Mouse (Mus musculus) lung, adult 2 months (tissue): ENCODE measurements around the gene Pde4d. TPM values are rescaled to one million over a fixed set of nuclear protein-coding genes. Genes with fewer than 3 reads are reported as not detected.
A peak's percentile ranks its signal among the peaks of the same experiment; 100 is the strongest.

Experiments used
- DNase-seq: peaks from one replicate; pipeline ENCODE4 v3.0.0; 2022
- H3K4me1 ChIP-seq: fragments of 200-500 bp; 2 replicates; pipeline ENCODE4 v1.6.1; 2011; ENCODE audit warnings: low read length; ENCODE audit not compliant: control insufficient read depth, insufficient read depth
- H3K4me3 ChIP-seq: fragments of 200-500 bp; replicated peaks from 2 replicates; pipeline ENCODE3; 2011; ENCODE audit warnings: low read depth, mild to moderate bottlenecking, control low read depth, low read length; ENCODE audit errors: extremely low read depth
- CTCF ChIP-seq: fragments of 200-500 bp; IDR thresholded peaks from 2 replicates; pipeline ENCODE4 v1.5.1; 2011; ENCODE audit warnings: mild to moderate bottlenecking, low read length, control low read depth; ENCODE audit not compliant: insufficient read depth
- POLR2A ChIP-seq: fragments of 200-500 bp; IDR thresholded peaks from 2 replicates; pipeline ENCODE4 v1.6.1; 2011; ENCODE audit warnings: low read depth, mild to moderate bottlenecking, control low read depth, low read length, borderline replicate concordance; ENCODE audit errors: extremely low read depth
- WGBS: fragments of 180-500 bp; shearing (Covaris S2); methylation state at CpG from one replicate; pipeline ENCODE4 v1.1.7; 2018; 5-methylcytosine and 5-hydroxymethylcytosine counted together
- polyA plus RNA-seq: library from polyadenylated mRNA; depleted of rRNA; stranded (reverse); fragments of >200 nt; gene quantifications from 2 replicates; pipeline ENCODE4 v1.2.3, GENCODE M21; 2012; rRNA removed

Gene Pde4d
- polyA plus RNA-seq, result 12.0 and 20.0 TPM in 2 replicates

- WGBS, result 27% methylated on average over 10 of the region's 10 CpGs
- peak; percentile 8 for DNase-seq
- no peak for TF ChIP-seq POLR2A
- TF ChIP-seq CTCF, result no peak
- H3K4me3 ChIP-seq, result no peak within 1 kb of the TSS
- no peaks in the 10 kb centered on the region for H3K4me1 ChIP-seq
Observed at GRCm38 (mm10) chr13:108449116-108450097, at the start of gene Pde4d. Pde4d (plus strand) TSS chr13:108449948.

DNA sequence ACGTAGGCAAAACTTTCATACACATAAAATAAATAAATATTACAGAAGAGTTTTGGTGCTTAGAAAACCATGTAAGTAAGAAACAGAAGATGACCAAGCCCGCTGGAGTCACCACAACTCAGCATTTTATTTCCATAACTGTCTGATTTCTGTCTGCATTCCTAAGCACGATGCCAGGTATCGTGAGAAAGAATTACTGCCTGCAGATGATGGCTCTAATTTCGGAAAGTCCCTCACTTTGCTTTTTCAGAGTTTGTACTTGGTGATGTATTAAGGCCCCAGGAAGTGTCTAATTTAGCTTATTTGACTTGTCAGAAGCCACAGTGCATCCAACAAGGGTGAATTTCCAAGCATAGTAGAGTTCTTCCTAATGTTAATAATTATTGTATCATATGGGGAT, 46.6 kb upstream of the Pde4d start:
- Histone ChIP-seq H3K4me1 (no peaks in the 10 kb centered on the region), H3K4me3 (no peak overlapping the region)
- DNase-seq, result no peak
- TF ChIP-seq CTCF (no peak), POLR2A (no peak)
- WGBS, result 89% methylated on average over 5 of the region's 5 CpGs

GRCm38 (mm10) chr13:108404372-108404771, 45.4 kb upstream of the Pde4d start:
- 75% methylated on average over 4 of the region's 4 CpGs for WGBS
- DNase-seq, result no peak
- no peak overlapping the region for H3K4me3 ChIP-seq
- H3K4me1 ChIP-seq, result no peaks in the 10 kb centered on the region
- TF ChIP-seq CTCF (no peak), POLR2A (no peak)

- TF ChIP-seq CTCF (no peak), POLR2A (no peak)
- 82% methylated on average over 2 of the region's 2 CpGs for WGBS
- Histone ChIP-seq H3K4me1 (no peaks in the 10 kb centered on the region), H3K4me3 (no peak overlapping the region)
- DNase-seq, result no peak
Observed at GRCm38 (mm10) chr13:108415464-108415863, 34.3 kb upstream of the Pde4d start.

GRCm38 (mm10) chr13:108418741-108419507, 30.8 kb upstream of the Pde4d start:
- WGBS, result 92% methylated on average over 1 of the region's 1 CpGs
- TF ChIP-seq POLR2A, result no peak
- no peak for TF ChIP-seq CTCF

DNA sequence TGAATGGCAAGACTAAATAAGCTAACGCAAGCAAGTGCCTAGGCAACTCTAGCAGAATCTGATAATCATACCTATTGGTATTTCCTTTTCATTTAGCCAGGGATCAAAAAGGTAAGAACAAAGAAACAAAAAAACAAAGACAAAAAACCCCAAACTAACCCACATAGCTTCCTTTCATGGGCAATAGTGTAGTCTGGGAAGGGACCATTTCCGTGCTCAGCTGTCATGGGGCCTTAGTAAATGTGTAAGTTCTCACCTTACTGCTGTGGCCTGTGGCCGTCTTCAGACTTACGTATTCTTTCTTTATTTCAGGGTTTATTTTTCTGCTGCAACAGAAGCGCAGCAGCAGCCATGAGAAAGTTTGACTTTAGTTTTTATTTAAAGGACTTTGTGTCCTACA, 23.4 kb upstream of the Pde4d start:
- H3K4me1 ChIP-seq, result no peaks in the 10 kb centered on the region
- TF ChIP-seq POLR2A (no peak), CTCF (no peak)
- no peak overlapping the region for H3K4me3 ChIP-seq
- DNase-seq, result no peak
- WGBS, result 74% methylated on average over 5 of the region's 5 CpGs

More at GRCm38 (mm10) chr13:108418741-108419507, 30.8 kb upstream of the Pde4d start:
- DNase-seq, result no peak
- no peaks in the 10 kb centered on the region for H3K4me1 ChIP-seq
- no peak overlapping the region for H3K4me3 ChIP-seq

DNA sequence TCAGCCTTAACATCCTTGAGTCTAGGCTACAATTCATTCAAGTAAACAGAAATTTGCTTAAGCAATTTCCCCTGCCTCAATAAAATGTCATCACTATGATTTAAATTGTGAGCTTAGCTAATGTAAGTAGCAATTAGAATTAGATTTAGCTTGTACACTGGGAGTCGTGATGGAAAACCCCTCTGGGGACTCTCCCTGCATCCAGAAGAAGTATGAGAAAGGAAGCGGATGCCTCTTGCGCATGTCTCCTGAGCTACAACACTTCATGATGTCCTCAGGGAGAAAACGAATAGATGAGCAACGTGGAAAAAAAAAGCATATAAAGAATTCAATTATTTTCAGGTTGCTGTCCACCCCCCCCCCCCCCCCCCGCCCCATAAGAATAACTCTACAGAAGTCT, 20.9 kb upstream of the Pde4d start:
- DNase-seq, result no peak
- 84% methylated on average over 6 of the region's 6 CpGs for WGBS
- Histone ChIP-seq H3K4me1 (no peaks in the 10 kb centered on the region), H3K4me3 (no peak overlapping the region)
- TF ChIP-seq CTCF (no peak), POLR2A (no peak)

DNA sequence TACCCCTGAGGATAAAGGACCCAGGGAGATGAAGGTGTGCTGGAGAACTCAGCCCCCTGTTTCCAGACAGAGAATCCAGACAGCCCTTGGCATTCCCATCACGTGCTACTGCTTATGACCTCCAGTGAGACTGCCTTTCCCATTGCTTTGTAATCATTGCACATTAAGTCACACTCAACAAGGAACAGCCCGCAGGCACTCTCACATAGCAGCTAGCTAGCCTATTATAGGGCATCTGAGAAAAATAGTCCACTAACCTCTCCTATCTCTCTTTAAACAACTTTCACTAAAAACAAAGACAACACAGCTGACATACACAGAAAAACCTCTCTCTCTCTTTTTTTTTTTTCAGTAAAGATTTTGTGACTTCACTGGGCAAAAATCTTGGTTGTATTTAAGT, 20.1 kb upstream of the Pde4d start:
- DNase-seq, result no peak
- TF ChIP-seq POLR2A (no peak), CTCF (no peak)
- Histone ChIP-seq H3K4me3 (no peak overlapping the region), H3K4me1 (no peaks in the 10 kb centered on the region)
- 79% methylated on average over 2 of the region's 2 CpGs for WGBS

GRCm38 (mm10) chr13:108431776-108432175, 18.0 kb upstream of the Pde4d start:
- no peak for TF ChIP-seq CTCF
- Histone ChIP-seq H3K4me3 (no peak overlapping the region), H3K4me1 (no peaks in the 10 kb centered on the region)
- 95% methylated on average over 3 of the region's 3 CpGs for WGBS
- DNase-seq, result no peak
